8 mouse cellular contexts compared by ENCODE assay signal in the genomic region with DNA sequence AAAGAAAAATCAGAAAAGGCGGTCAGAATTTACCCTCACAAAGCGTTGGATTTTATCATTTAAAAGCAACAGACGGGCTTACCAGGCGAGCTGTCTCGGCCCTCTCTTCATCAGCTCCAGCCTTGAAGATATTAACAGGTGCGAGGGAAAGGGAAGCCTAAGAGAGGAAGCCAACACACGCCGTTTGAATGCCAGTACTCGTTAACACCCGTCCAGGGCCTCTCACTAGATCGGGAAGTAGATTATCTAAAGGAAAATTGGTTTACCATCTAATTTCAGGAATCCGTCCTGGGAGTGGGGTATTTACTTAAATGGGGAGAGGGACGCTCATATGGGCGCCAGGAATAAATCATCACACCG. TPM values are rescaled to one million over a fixed set of nuclear protein-coding genes. Genes with fewer than 3 reads are reported as not detected.
DNase-seq lines count a peak whose midpoint lies in the region; ATAC-seq and TF ChIP-seq lines count a peak whose summit lies in the region.

No protein-coding gene starts in this region.

- H3K36me3 ChIP-seq in heart, embryonic 10.5 days = peaks cover 43% of the 10 kb centered on the region
- H3K36me3 ChIP-seq in G1E (replicated peaks) = peaks cover 45% of the 10 kb centered on the region
- H3K36me3 ChIP-seq in hindbrain, embryonic 10.5 days = peaks cover 44% of the 10 kb centered on the region

- H3K27ac ChIP-seq in heart, embryonic 10.5 days = peak overlapping the region; percentile 95
- H3K27ac ChIP-seq in hindbrain, embryonic 10.5 days = peak overlapping the region; percentile 96

- TF ChIP-seq CTCF in G1E (IDR thresholded peaks at IDR 0.05; ENCODE audit: low read depth, low read length) = no peak

- peak; percentile 52 for ATAC-seq in G1E (ENCODE audit: extremely low read depth, insufficient number of reproducible peaks, low FRiP score, poor library complexity, severe bottlenecking)
- ATAC-seq in megakaryocyte, adult 5-6 weeks (ENCODE audit: poor library complexity, severe bottlenecking) = 0 out of 2 replicates have a peak, but pooled peaks have one; percentile 17

- no peaks in the 10 kb centered on the region for H3K9me3 ChIP-seq in heart, embryonic 10.5 days
- H3K9me3 ChIP-seq in G1E (replicated peaks) = no peaks in the 10 kb centered on the region
- H3K9me3 ChIP-seq in hindbrain, embryonic 10.5 days = no peaks in the 10 kb centered on the region

- H3K27me3 ChIP-seq in heart, embryonic 10.5 days (ENCODE audit: insufficient read depth, poor library complexity, severe bottlenecking) = no peaks in the 10 kb centered on the region
- H3K27me3 ChIP-seq in G1E (ENCODE audit: insufficient read depth, low read length) = no peaks in the 10 kb centered on the region
- no peaks in the 10 kb centered on the region for H3K27me3 ChIP-seq in hindbrain, embryonic 10.5 days (ENCODE audit: insufficient read depth, poor library complexity, severe bottlenecking)

- no peak for DNase-seq in heart, embryonic 10.5 days (ENCODE audit: low spot score)
- no peak for DNase-seq in heart, postnatal 4 days
- peak; percentile 36 for DNase-seq in G1E (ENCODE audit: low spot score)
- no peak for DNase-seq in hindbrain, embryonic 10.5 days (ENCODE audit: low spot score)
- DNase-seq in right cerebral cortex, adult 18-20 months = no peak
- no peak for DNase-seq in spleen, postnatal 36 days (ENCODE audit: low spot score in 2 of 2)
- no peak for DNase-seq in layer of hippocampus, adult 8-10 months (ENCODE audit: low spot score in 2 of 2)

- H3K4me3 ChIP-seq in heart, embryonic 10.5 days = peak overlapping the region; percentile 94
- peak overlapping the region; percentile 93 for H3K4me3 ChIP-seq in G1E (ENCODE audit: low read depth, low read length)
- peak overlapping the region; percentile 91 for H3K4me3 ChIP-seq in hindbrain, embryonic 10.5 days

- H3K4me1 ChIP-seq in heart, embryonic 10.5 days = peaks cover 11% of the 10 kb centered on the region; the same call in 1 of the 2 replicates
- H3K4me1 ChIP-seq in G1E (ENCODE audit: insufficient read depth, low read depth, low read length) = peaks cover 42% of the 10 kb centered on the region
- peaks cover 14% of the 10 kb centered on the region for H3K4me1 ChIP-seq in hindbrain, embryonic 10.5 days (replicated peaks)

- WGBS in heart, embryonic 10.5 days = 3% methylated on average over 15 of the region's 15 CpGs
- WGBS in hindbrain, embryonic 10.5 days = 6% methylated on average over 15 of the region's 15 CpGs

RNA-seq across cellular contexts. Expression of gene Cct2, which starts 0.7 kb away (rescaled TPM):
- 220 and 292 TPM in 2 replicates for polyA plus RNA-seq in heart, embryonic 10.5 days (2016; fragmentation: Nextera tagmentation; extraction: Ambion mirVana)
- 100 to 1,000 TPM; 188 to 195 TPM for total RNA-seq in heart, postnatal 4 days (2021)
- total RNA-seq in G1E (2014; fragmentation: Nextera tagmentation) (535 and 554 TPM in 2 replicates), G1E (2017) (620 and 644 TPM in 2 replicates)
- 38.5 and 38.6 TPM in 2 replicates for polyA plus RNA-seq in G1E (2012)
- polyA plus RNA-seq in hindbrain, embryonic 10.5 days (2016; fragmentation: Nextera tagmentation; extraction: Ambion mirVana) = 264 and 323 TPM in 2 replicates
- 265 and 283 TPM in 2 replicates for total RNA-seq in megakaryocyte, adult 5-6 weeks (2015)
- 250 and 266 TPM in 2 replicates for total RNA-seq in megakaryocyte, adult 5-6 weeks (2017)
- total RNA-seq in layer of hippocampus, adult 8-10 months (2022) = 100 to 1,000 TPM; 161 to 170 (median 162) TPM

RNA-seq across cellular contexts. Expression of gene Lrrc10, which starts 17.7 kb away (rescaled TPM):
- 26.7 and 49.9 TPM in 2 replicates for polyA plus RNA-seq in heart, embryonic 10.5 days (2016; fragmentation: Nextera tagmentation; extraction: Ambion mirVana)
- 100 to 1,000 TPM; 102 to 106 TPM for total RNA-seq in heart, postnatal 4 days (2021)
- total RNA-seq in G1E (2014; fragmentation: Nextera tagmentation) = not detected in 2 replicates
- 0.06 TPM in 1 of 2 replicates, not detected in the other for total RNA-seq in G1E (2017)
- 0.04 and 0.13 TPM in 2 replicates for polyA plus RNA-seq in G1E (2012)
- polyA plus RNA-seq in hindbrain, embryonic 10.5 days (2016; fragmentation: Nextera tagmentation; extraction: Ambion mirVana) = not detected in 2 replicates
- total RNA-seq in megakaryocyte, adult 5-6 weeks (2015) = not detected in 2 replicates
- total RNA-seq in megakaryocyte, adult 5-6 weeks (2017) = not detected in 2 replicates
- under 1 TPM in 1 of 4 experiments, not detected in 3; 0.23 TPM for total RNA-seq in layer of hippocampus, adult 8-10 months (2022)

Comparison
In these comparisons a context has a peak if more than half of its experiments do, and no peak if none do; other contexts are left out.
1. RNA of gene Lrrc10, which starts 17.7 kb away (total RNA-seq): 102 to 106 TPM in heart, postnatal 4 days; 0.06 TPM in G1E, 0.23 TPM in layer of hippocampus, adult 8-10 months and not detected in megakaryocyte, adult 5-6 weeks; every median in the first group is over 10 times any median in the second.
2. Peak in every context shown above with its lines, with median percentiles within 50 percentile points of each other: H3K4me3 ChIP-seq.